Mouse (Mus musculus): ENCODE data around the gene Sh3bp1. TPM values are rescaled to one million over a fixed set of nuclear protein-coding genes. Genes with fewer than 3 reads are reported as not detected.

Gene Sh3bp1
- total RNA-seq, 2 experiments from 2014 or later: 20.4 to 24.3 TPM

GRCm38 (mm10) chr15:78912040-78912439 lies 12.5 kb downstream of the Sh3bp1 start:
- intact Hi-C loops (cut with DNase I): loop anchor here (1.0 kb wide), 1 partner anchor 35 kb away; the partner anchor contains the start of gene Gga1
- DNase-seq (ENCODE audit: low spot score in 2 of 2): peak in 1 of 2 experiments; percentile 40

DNA sequence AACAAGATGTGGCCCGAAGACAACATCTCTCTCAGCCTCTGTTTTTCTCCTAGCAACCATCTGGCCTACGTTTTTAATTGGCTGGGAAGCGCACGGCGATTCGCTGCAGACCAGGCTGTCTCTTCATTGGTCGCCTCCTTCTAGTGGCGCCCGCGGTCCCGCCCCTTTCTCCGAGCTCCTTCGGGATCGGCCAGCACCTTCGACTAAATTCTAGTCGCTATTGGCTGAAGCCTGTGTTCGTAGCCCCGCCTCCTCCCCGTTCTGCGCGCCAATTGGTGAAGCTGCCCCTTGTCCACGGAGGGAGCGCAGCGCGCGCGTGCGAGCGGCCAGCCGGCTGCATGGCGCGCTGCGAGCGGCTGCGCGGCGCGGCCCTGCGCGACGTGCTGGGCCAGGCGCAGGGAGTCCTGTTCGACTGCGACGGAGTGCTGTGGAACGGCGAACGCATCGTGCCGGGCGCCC lies 14.1 kb downstream of the Sh3bp1 start, which contains the start of gene Pdxp:
TSS of gene Pdxp (plus strand) at position 288 of the 459 bp plus-strand sequence.
- intact Hi-C loops (cut with DNase I): no loop called here
- DNase-seq (ENCODE audit: low spot score in 2 of 2): peak; percentile 96 to 99

DNA sequence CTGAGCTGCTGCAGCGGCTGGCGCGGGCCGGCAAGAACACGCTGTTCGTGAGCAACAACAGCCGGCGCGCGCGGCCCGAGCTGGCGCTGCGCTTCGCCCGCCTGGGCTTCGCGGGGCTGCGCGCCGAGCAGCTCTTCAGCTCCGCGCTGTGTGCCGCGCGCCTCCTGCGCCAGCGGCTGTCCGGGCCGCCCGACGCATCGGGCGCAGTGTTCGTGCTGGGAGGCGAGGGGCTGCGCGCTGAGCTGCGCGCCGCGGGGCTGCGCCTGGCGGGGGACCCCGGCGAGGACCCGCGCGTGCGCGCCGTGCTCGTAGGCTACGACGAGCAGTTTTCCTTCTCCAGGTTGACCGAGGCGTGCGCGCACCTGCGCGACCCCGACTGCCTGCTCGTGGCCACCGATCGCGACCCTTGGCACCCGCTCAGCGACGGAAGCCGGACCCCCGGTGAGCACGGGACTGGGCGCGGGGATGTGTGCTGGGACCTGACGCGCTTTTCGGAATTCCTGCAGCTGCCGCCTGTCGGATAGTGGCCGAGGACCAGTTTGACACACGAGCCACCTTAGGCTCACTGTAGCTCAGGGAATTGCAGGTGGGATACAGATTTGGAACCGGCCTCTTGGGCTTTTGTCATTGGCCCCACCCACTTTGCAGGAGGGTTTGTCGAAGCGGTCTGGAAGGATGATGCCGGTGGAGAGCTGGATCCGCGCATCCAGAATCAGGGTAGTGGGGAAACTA lies 14.7 kb downstream of the Sh3bp1 start:
- DNase-seq (ENCODE audit: low spot score in 2 of 2): peak in 1 of 2 experiments; percentile 64
- intact Hi-C loops (cut with DNase I): no loop called here

DNA sequence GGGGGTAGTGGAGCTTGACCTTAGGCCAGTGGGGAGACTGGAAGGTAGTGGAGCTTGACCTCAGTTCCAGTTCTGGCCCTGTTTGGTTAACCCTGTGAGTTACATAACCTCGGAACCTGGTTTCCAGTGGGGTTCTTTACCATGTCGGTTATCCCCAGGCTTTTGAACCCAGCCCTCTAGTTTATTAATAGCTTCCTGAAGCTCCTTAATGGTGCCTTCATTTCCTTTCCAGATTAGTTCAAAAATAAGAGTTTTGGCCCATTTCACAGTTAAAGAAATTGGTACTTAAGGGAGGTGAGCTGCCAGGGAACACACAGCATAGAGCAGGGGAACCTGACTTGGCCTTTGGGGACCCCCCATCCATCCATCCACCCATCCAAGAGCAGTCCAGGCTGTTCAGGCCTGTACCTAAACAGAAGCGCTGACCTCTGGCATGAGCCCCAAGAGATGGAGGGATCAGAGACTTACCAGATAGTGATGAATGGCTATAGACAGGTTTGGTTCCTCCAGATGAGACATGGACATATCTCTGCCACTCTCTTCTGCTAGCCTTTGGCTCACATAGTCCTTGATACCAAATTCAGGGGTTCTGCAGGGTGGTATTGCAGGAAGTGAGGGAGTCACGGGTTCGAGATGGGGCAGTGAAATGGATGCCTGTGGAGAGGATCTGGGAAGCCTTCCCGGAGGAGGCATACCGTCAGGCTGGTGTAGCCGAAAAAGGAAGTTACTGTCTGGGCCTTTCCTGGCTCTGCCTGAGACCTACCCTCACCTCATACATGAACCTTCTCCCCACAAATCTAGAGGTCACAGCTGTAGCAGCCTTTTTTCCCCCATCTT lies 15.5 kb downstream of the Sh3bp1 start:
- no peak for DNase-seq (ENCODE audit: low spot score in 2 of 2)
- intact Hi-C loops (cut with DNase I): loop anchor here (1.0 to 5.0 kb wide), 2 partner anchors 27 to 157 kb away; no protein-coding TSS in a partner anchor

DNA sequence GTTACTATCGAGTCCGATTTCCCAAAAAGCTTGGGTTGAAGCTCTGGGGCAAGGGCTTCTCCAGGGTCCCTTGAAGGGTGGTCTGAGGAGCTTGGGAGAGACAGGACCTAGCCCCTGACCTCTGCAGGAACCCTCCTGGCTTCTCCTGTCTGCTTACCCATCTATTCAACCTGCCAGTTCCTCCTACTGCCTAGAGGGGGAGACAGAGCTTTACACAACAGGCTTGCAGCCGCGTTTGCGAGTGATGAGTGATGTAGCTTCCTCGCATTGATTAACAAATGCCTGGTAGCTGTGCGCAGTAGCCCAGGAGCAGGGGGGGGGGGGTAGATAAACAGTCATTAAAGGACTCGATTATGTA lies 16.1 kb downstream of the Sh3bp1 start:
- peak; percentile 77 to 90 for DNase-seq (ENCODE audit: low spot score in 2 of 2)
- intact Hi-C loops (cut with DNase I): loop anchor here (1.0 to 5.0 kb wide), 2 partner anchors 27 to 157 kb away; no protein-coding TSS in a partner anchor

- DNase-seq (ENCODE audit: low spot score in 2 of 2): peak in 1 of 2 experiments; percentile 57
- intact Hi-C loops (cut with DNase I): loop anchor here (5.0 kb wide), 1 partner anchor 156 kb away; no protein-coding TSS in a partner anchor
These were observed 16.7 kb downstream of the Sh3bp1 start for GRCm38 (mm10) chr15:78916052-78916826.

DNA sequence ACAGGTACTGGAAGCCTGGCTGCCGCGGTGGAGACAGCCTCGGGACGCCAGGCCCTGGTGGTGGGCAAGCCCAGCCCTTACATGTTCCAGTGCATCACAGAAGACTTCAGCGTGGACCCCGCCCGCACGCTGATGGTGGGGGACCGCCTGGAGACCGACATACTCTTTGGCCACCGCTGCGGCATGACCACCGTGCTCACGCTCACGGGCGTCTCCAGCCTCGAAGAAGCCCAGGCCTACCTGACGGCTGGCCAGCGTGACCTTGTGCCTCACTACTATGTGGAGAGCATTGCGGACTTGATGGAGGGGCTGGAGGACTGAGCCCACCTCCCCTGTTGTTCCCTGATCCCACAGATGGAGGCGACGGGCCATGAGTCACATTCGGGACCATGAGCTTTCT lies 18.6 kb downstream of the Sh3bp1 start:
- DNase-seq (ENCODE audit: low spot score in 2 of 2): no peak
- intact Hi-C loops (cut with DNase I): loop anchor here (5.0 kb wide), 1 partner anchor 154 kb away; no protein-coding TSS in a partner anchor

GRCm38 (mm10) chr15:78919914-78920313 lies 20.3 kb downstream of the Sh3bp1 start:
- intact Hi-C loops (cut with DNase I): loop anchor here (5.0 kb wide), 1 partner anchor 152 kb away; no protein-coding TSS in a partner anchor

GRCm38 (mm10) chr15:78922700-78923099 lies 23.1 kb downstream of the Sh3bp1 start:
- intact Hi-C loops (cut with DNase I): no loop called here
- no peak for DNase-seq (ENCODE audit: low spot score in 2 of 2)

More at GRCm38 (mm10) chr15:78919914-78920313, 20.3 kb downstream of the Sh3bp1 start:
- no peak for DNase-seq (ENCODE audit: low spot score in 2 of 2)

GRCm38 (mm10) chr15:78923585-78923984 lies 24.0 kb downstream of the Sh3bp1 start:
- intact Hi-C loops (cut with DNase I): no loop called here
- DNase-seq (ENCODE audit: low spot score in 2 of 2): no peak

GRCm38 (mm10) chr15:78925129-78925528 lies 25.6 kb downstream of the Sh3bp1 start:
- DNase-seq (ENCODE audit: low spot score in 2 of 2): no peak
- intact Hi-C loops (cut with DNase I): no loop called here

DNA sequence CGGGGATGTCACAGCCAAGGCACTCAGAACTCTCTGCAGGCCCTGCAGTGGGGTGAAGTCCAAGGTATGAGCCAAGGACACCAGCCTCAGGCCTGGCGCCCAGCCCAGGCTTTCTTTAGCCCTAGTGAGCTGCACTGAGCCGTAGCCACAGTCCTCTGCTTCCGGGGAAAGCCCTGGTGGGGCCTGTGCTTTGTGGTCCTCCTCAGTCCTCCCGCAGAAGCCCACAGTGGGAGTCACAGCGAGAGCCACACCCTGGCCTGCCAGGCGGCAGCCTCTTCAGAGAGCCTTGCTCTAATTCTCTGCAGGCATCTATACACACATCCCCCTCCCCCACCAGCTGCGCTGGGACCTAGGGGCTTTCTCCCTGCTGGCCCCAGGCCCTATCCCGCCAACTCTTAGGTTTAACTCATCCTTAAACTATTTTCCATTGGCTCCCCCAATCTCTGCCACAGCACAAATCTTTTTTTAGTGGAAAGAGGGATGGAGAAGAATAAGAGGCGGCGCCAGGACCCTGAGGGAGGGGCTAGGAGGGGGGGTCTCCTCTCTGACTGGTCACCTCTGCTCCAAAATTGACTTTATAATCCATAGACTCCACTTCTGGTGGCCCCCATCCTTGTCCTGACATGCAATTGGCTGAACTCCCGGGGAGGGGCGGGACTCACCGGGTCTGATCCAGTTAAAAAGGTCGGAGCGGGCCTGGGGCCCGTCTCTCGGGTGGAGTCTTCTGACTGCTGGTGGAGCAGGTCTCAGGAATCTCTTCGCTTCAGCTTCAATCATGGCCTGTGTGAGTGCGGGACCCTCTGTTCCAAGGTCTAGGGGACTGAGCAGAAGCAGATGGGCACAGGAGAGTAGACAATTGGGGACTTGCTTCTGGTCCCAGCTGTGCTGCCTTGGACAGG lies 26.7 kb downstream of the Sh3bp1 start, which contains the start of gene Lgals1:
TSS of gene Lgals1 (plus strand) at position 705 of the 899 bp plus-strand sequence.
- intact Hi-C loops (cut with DNase I): no loop called here
- peak; percentile 50 to 54 for DNase-seq (ENCODE audit: low spot score in 2 of 2)

DNA sequence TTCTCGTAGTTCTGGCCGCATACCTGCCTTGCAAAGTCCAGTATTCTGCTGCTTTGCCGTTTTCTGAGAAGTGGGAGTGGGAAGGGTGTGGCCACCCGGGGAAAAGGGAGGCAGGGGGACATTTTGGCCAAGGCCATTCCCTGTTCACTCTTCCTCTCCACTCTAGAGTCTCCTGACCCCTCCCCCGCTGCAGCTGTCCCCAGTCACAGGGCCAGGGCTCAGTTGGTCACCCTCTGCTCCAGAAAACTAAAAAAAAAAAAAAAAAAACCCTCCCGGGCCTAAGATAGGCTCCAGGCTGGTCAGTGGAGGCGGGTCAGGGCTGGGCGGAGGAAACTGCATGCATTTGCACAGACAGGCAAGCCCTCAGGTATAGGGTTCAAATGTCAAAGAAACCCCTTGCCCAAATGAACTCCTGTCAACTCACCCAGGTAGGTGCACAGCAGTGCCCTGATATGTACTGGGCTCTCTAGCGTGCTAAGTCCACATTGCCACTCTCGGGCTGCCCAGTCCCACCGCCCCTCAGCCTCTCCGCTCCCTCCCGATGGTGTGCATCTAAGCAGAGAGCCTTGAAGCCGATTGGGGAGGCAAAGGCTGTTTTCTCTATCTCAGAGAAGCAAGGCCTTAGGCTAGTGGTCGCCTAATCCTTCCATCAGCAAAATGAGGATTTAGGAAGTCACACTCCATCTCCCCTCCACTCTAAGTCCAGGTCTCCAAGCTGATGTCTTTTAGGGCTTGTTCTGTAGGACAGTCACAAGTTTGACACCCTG lies 27.6 kb downstream of the Sh3bp1 start:
- intact Hi-C loops (cut with DNase I): no loop called here
- no peak for DNase-seq (ENCODE audit: low spot score in 2 of 2)

GRCm38 (mm10) chr15:78927788-78928457 lies 28.4 kb downstream of the Sh3bp1 start:
- DNase-seq (ENCODE audit: low spot score in 2 of 2): peak; percentile 45 to 78
- intact Hi-C loops (cut with DNase I): no loop called here

DNA sequence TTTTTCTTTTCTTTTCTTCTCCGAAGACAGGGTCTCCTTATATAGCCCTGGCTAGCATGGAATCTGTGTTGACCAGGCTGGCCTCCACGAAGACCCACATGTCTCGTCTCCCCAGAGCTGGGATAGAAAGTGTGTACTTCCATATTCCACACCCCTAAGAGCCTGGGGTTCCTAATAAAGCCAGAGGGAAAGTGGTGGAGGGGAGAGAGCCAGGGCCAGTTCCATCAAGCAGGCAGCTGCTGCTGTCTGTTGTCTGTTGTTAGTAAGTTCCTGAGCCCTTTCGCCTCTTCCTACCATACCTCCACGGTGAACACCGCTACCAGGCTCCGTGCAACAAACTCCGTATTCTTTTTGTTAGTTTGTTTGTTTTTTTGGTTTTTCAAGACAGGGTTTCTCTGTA lies 29.0 kb downstream of the Sh3bp1 start:
- DNase-seq (ENCODE audit: low spot score in 2 of 2): no peak
- intact Hi-C loops (cut with DNase I): no loop called here

DNA sequence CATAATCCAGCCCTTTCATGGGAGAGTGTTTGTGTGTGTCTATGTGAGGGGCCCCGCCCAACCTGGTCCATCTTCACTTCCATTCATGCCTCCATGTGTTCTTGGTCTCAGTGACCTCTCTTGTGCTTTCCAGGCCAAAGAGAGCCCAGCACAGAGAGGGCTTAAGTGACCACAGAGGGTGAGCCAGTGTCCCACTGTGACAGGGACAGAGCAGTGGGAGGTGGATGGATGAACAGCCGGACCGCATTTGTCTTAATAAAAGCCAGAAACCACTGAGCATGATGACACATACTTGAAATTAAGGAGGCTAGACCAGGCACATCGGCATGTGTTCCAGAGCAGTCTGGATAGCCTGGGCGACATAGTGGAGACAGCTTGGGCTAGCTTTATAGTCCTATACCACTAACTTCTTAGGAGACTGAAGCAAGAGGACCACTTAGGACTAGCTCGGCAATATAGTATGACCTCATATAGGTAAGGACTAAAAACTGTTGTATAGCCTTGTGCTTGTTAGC lies 30.7 kb downstream of the Sh3bp1 start:
- intact Hi-C loops (cut with DNase I): no loop called here
- no peak for DNase-seq (ENCODE audit: low spot score in 2 of 2)
